Mouse (Mus musculus): ENCODE results near the gene Zfp109. TPM values are rescaled to one million over a fixed set of nuclear protein-coding genes. Genes with fewer than 3 reads are reported as not detected.

The Zfp109 gene
- polyA plus RNA-seq, 1 experiment from 2014 or later: 6.4 TPM

DNA sequence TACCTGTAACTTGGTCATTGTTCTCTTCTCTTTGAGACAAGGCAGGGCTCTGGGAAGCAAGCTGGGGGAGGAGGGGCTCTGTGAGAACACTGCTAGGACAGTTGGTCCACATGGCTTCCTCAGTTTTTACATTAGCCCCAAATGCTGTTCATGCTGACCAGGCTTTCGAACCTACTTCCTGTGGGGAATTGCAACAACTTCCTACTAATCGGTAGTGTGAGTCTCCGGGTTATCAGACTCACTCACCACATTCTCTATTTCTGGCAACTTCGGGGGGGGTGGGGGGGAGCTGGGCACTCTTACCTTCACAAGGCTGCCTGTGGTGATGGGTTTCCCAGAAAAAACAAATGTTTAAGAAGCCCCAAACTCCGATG is 47.8 kb downstream of the Zfp109 start:
- no peak overlapping the region for H3K4me3 ChIP-seq (ENCODE audit: low read depth, low read length)
- H3K4me1 ChIP-seq (ENCODE audit: control insufficient read depth, insufficient read depth, low read length): no peaks in the 10 kb centered on the region
- H3K9ac ChIP-seq (replicated peaks; ENCODE audit: low read depth, low read length): no peak overlapping the region
- H3K27ac ChIP-seq (ENCODE audit: low read length): no peak overlapping the region
- no peaks in the 10 kb centered on the region for H3K27me3 ChIP-seq (ENCODE audit: control insufficient read depth, insufficient read depth, low read length)
- WGBS: 70% methylated on average over 5 of the region's 5 CpGs
- peaks cover 5% of the 10 kb centered on the region; the same call in 1 of the 2 replicates for H3K36me3 ChIP-seq (ENCODE audit: control insufficient read depth, insufficient read depth, low read length)
- no peak overlapping the region for H3K4me2 ChIP-seq (replicated peaks; ENCODE audit: low read depth, low read length)
- ATAC-seq (ENCODE audit: insufficient number of reproducible peaks, insufficient read depth, low FRiP score, low read depth): no peak
- H3K9me3 ChIP-seq (ENCODE audit: control insufficient read depth, low read depth, low read length): no peaks in the 10 kb centered on the region

DNA sequence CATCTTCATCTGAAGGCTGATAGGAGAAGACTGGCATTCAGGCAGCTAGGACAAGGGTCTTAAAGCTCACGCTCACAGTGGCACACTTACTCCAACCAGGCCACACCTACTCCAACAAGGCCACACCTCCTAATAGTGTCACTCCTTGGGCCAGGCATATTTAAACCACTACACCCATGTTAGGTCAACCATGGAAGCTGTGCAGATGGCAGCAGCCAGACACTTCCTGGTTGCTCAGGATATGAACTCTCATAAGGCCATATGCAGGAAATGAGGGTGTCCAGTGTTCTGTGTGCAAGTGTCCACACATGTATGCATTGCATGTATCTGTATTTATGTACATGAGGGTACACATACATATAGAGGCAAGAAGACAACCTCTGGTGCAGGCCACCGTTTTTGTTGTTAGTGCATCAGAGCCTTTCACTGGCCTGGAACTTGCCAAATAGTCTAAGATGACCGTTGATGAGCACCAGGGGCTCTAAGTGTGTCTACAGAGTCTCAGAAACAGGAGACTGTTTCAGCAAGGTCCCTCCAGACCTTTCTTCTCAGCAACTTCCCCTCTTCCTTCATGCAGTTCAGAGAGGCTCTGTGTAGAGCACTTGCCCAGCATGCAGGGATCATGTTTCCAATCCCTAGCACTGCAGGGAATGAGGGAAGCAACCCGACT is 48.3 kb downstream of the Zfp109 start:
- ATAC-seq (ENCODE audit: insufficient number of reproducible peaks, insufficient read depth, low FRiP score, low read depth): no peak
- Histone ChIP-seq H3K4me2 (replicated peaks; ENCODE audit: low read depth, low read length) (no peak overlapping the region), H3K27ac (ENCODE audit: low read length) (no peak overlapping the region), H3K4me1 (ENCODE audit: control insufficient read depth, insufficient read depth, low read length) (no peaks in the 10 kb centered on the region), H3K9ac (replicated peaks; ENCODE audit: low read depth, low read length) (no peak overlapping the region), H3K4me3 (ENCODE audit: low read depth, low read length) (no peak overlapping the region), H3K27me3 (ENCODE audit: control insufficient read depth, insufficient read depth, low read length) (no peaks in the 10 kb centered on the region), H3K36me3 (ENCODE audit: control insufficient read depth, insufficient read depth, low read length) (peaks cover 2% of the 10 kb centered on the region; the same call in 1 of the 2 replicates), H3K9me3 (ENCODE audit: control insufficient read depth, low read depth, low read length) (no peaks in the 10 kb centered on the region)
- WGBS: 76% methylated on average over 4 of the region's 4 CpGs

DNA sequence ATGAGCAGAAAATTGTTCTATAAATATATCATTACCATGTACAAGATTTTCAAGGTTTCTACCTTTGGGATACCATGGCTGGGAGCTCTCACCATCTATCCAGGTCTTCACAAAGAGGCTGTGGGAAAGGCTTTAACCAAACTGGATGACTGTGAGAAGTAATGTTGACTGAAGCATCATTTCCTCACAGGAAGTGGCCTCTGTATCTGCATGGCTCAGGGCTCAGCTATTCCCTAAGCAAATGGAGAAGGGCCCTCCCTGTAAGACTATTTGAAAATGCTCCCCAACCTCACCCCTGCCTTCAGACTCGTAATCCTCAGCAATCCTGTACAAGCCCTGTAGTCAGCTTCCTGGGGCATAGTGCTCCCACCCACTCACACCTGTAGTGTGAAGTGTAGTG is 49.7 kb downstream of the Zfp109 start:
- 68% methylated on average over 1 of the region's 1 CpGs for WGBS
- Histone ChIP-seq H3K9me3 (ENCODE audit: control insufficient read depth, low read depth, low read length) (no peaks in the 10 kb centered on the region), H3K4me2 (replicated peaks; ENCODE audit: low read depth, low read length) (no peak overlapping the region), H3K36me3 (ENCODE audit: control insufficient read depth, insufficient read depth, low read length) (no peaks in the 10 kb centered on the region), H3K9ac (replicated peaks; ENCODE audit: low read depth, low read length) (no peak overlapping the region), H3K27ac (ENCODE audit: low read length) (no peak overlapping the region), H3K4me1 (ENCODE audit: control insufficient read depth, insufficient read depth, low read length) (no peaks in the 10 kb centered on the region), H3K4me3 (ENCODE audit: low read depth, low read length) (no peak overlapping the region), H3K27me3 (ENCODE audit: control insufficient read depth, insufficient read depth, low read length) (no peaks in the 10 kb centered on the region)
- no peak for ATAC-seq (ENCODE audit: insufficient number of reproducible peaks, insufficient read depth, low FRiP score, low read depth)

Other genes starting within 250 kb of the Zfp109 start
- gene V1rd19, start 235.9 kb downstream of the Zfp109 start, polyA plus RNA-seq (2014; fragmentation: Nextera tagmentation; extraction: Ambion mirVana): not detected in 2 replicates
- gene Vmn1r183, start 184.3 kb downstream of the Zfp109 start, polyA plus RNA-seq (2014; fragmentation: Nextera tagmentation; extraction: Ambion mirVana): not detected in 2 replicates
- gene Zfp180, start 155.6 kb downstream of the Zfp109 start, polyA plus RNA-seq (2014; fragmentation: Nextera tagmentation; extraction: Ambion mirVana): 21.4 and 23.2 TPM in 2 replicates
- gene Zfp112, start 125.2 kb downstream of the Zfp109 start, polyA plus RNA-seq (2014; fragmentation: Nextera tagmentation; extraction: Ambion mirVana): 5.4 and 6.3 TPM in 2 replicates
- 21.7 and 22.2 TPM in 2 replicates for gene Zfp235, start 103.4 kb downstream of the Zfp109 start, polyA plus RNA-seq (2014; fragmentation: Nextera tagmentation; extraction: Ambion mirVana)
- 5.9 and 8.0 TPM in 2 replicates for gene Zfp114, start 62.5 kb downstream of the Zfp109 start, polyA plus RNA-seq (2014; fragmentation: Nextera tagmentation; extraction: Ambion mirVana)
- gene Zfp111, start 26.1 kb downstream of the Zfp109 start, polyA plus RNA-seq (2014; fragmentation: Nextera tagmentation; extraction: Ambion mirVana): 13.5 and 14.9 TPM in 2 replicates
- gene Zfp108, start 17.2 kb upstream of the Zfp109 start, polyA plus RNA-seq (2014; fragmentation: Nextera tagmentation; extraction: Ambion mirVana): 4.5 and 4.7 TPM in 2 replicates
- gene Zfp93, start 32.9 kb upstream of the Zfp109 start, polyA plus RNA-seq (2014; fragmentation: Nextera tagmentation; extraction: Ambion mirVana): 8.3 and 9.7 TPM in 2 replicates
- 35.3 and 42.7 TPM in 2 replicates for gene Zfp61, start 63.7 kb upstream of the Zfp109 start, polyA plus RNA-seq (2014; fragmentation: Nextera tagmentation; extraction: Ambion mirVana)
- gene Zfp94, start 79.1 kb upstream of the Zfp109 start, polyA plus RNA-seq (2014; fragmentation: Nextera tagmentation; extraction: Ambion mirVana): 10.6 and 13.2 TPM in 2 replicates
- gene Tescl, start 96.4 kb upstream of the Zfp109 start, polyA plus RNA-seq (2014; fragmentation: Nextera tagmentation; extraction: Ambion mirVana): 0.41 TPM in 1 of 2 replicates, not detected in the other
- gene Lypd5, start 111.6 kb upstream of the Zfp109 start, polyA plus RNA-seq (2014; fragmentation: Nextera tagmentation; extraction: Ambion mirVana): not detected in 2 replicates
- gene Kcnn4, start 132.7 kb upstream of the Zfp109 start, polyA plus RNA-seq (2014; fragmentation: Nextera tagmentation; extraction: Ambion mirVana): 2.4 and 3.0 TPM in 2 replicates
- 23.2 and 26.6 TPM in 2 replicates for gene Smg9, start 162.1 kb upstream of the Zfp109 start, polyA plus RNA-seq (2014; fragmentation: Nextera tagmentation; extraction: Ambion mirVana)
- not detected in 2 replicates for gene Irgc1, start 214.7 kb upstream of the Zfp109 start, polyA plus RNA-seq (2014; fragmentation: Nextera tagmentation; extraction: Ambion mirVana)
- 12.6 and 14.7 TPM in 2 replicates for gene Plaur, start 224.9 kb upstream of the Zfp109 start, polyA plus RNA-seq (2014; fragmentation: Nextera tagmentation; extraction: Ambion mirVana)
- gene Cadm4, start 244.5 kb upstream of the Zfp109 start, polyA plus RNA-seq (2014; fragmentation: Nextera tagmentation; extraction: Ambion mirVana): 1.4 and 1.5 TPM in 2 replicates

Data from stomach, embryonic 14.5 days (tissue).